Mouse (Mus musculus) kidney, embryonic 15.5 days (tissue): ENCODE measurements around the gene Cryz. TPM values are rescaled to one million over a fixed set of nuclear protein-coding genes. Genes with fewer than 3 reads are reported as not detected.
A peak's percentile ranks its signal among the peaks of the same experiment; 100 is the strongest.

Experiments
- ATAC-seq: fragments of 200-750 bp; cut with Nextera tagmentation; replicated peaks from 2 replicates; pipeline ENCODE4 v1.8.0; 2017; ENCODE audit warnings: moderate TSS enrichment; ENCODE audit not compliant: low FRiP score
- H3K27ac ChIP-seq: fragments of 300-500 bp; sonication (generic); 2 replicates; pipeline ENCODE4 v1.5.1; 2015; ENCODE audit warnings: mild to moderate bottlenecking, inconsistent platforms
- H3K27me3 ChIP-seq: fragments of 300-500 bp; sonication (generic); 2 replicates; pipeline ENCODE4 v1.6.1; 2015; ENCODE audit warnings: inconsistent platforms
- H3K36me3 ChIP-seq: fragments of 300-500 bp; sonication (generic); 2 replicates; pipeline ENCODE4 v1.6.1; 2015; ENCODE audit warnings: inconsistent platforms
- H3K4me1 ChIP-seq: fragments of 300-500 bp; sonication (generic); 2 replicates; pipeline ENCODE4 v1.6.1; 2015; ENCODE audit warnings: inconsistent platforms
- H3K4me2 ChIP-seq: fragments of 300-500 bp; sonication (generic); 2 replicates; pipeline ENCODE4 v1.6.1; 2015; ENCODE audit warnings: moderate library complexity, mild to moderate bottlenecking, inconsistent platforms
- H3K4me3 ChIP-seq: fragments of 300-500 bp; sonication (generic); replicated peaks from 2 replicates; pipeline ENCODE4 v1.5.1; 2015; ENCODE audit warnings: mild to moderate bottlenecking, inconsistent platforms
- H3K9ac ChIP-seq: fragments of 300-500 bp; sonication (generic); 2 replicates; pipeline ENCODE4 v1.6.1; 2015; ENCODE audit warnings: mild to moderate bottlenecking, inconsistent platforms
- H3K9me3 ChIP-seq: fragments of 300-500 bp; sonication (generic); replicated peaks from 2 replicates; pipeline ENCODE4 v1.6.1; 2016; ENCODE audit warnings: inconsistent platforms
- WGBS: fragments of 180-500 bp; shearing (Covaris S2); methylation state at CpG from one replicate; pipeline ENCODE4 v1.1.7; 2015; ENCODE audit warnings: mixed read lengths; 5-methylcytosine and 5-hydroxymethylcytosine counted together
- polyA plus RNA-seq: library from polyadenylated mRNA; unstranded; fragments of >200 nt; fragmentation: Nextera tagmentation; extraction: Ambion mirVana; gene quantifications from 2 replicates; pipeline ENCODE4 v1.2.1, GENCODE M21; 2015

The Cryz gene
- polyA plus RNA-seq, 1 experiment from 2014 or later = 36.2 TPM

DNA sequence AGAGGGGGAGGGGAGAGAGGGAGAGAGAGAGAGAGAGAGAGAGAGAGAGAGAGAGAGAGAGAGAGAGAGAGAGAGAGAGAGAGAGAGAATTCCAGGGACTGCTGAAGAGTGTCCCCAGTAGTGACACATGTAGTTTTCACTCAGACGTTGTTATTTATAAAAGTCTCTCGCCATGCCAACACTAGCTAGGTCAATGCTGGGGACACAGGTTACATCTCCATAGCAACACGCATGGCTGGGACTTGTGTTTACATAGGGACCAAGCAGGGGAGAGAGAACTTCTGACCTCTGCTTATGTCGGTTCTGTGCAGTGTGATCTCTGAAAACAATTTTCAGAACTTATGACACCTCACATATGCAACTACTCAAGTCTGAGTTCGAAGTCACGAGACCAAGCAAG lies 57.8 kb downstream of the Cryz start:
- no peaks in the 10 kb centered on the region for H3K9me3 ChIP-seq
- H3K27me3 ChIP-seq = peaks cover 37% of the 10 kb centered on the region
- no peaks in the 10 kb centered on the region for H3K36me3 ChIP-seq
- 47% methylated on average over 6 of the region's 6 CpGs for WGBS
- no peak overlapping the region for H3K4me3 ChIP-seq
- no peak overlapping the region for H3K9ac ChIP-seq
- ATAC-seq = no peak; the same call in 1 of the 2 replicates
- H3K27ac ChIP-seq = no peak overlapping the region
- H3K4me1 ChIP-seq = 0 out of 2 replicates have a peak, but pooled peaks cover 4% of the 10 kb centered on the region
- H3K4me2 ChIP-seq = no peak overlapping the region

DNA sequence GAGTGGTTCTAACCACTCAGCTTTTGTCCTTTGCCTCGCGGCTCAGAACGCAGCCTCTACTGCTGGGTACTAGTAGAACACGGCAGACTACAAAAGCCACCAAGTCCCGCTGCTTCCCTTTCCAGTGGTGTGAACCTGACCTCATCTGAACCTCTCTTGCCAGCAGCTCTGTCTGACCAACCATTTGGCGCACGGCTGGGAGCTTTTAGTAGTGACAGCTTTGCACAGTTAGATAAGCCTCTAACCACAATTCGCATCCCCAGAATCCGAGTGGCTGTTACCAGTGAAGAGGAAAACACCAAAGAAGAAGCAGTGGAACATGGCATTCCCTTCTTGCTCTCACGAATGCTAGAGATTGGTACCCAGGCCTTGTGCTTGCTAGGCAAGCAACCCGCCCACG lies 58.4 kb downstream of the Cryz start:
- no peak for ATAC-seq
- H3K4me3 ChIP-seq = no peak overlapping the region
- H3K9me3 ChIP-seq = no peaks in the 10 kb centered on the region
- H3K36me3 ChIP-seq = no peaks in the 10 kb centered on the region
- H3K27ac ChIP-seq = no peak overlapping the region
- 67% methylated on average over 12 of the region's 12 CpGs for WGBS
- no peak overlapping the region for H3K9ac ChIP-seq
- H3K4me1 ChIP-seq = 0 out of 2 replicates have a peak, but pooled peaks cover 4% of the 10 kb centered on the region
- peaks cover 31% of the 10 kb centered on the region for H3K27me3 ChIP-seq
- H3K4me2 ChIP-seq = no peak overlapping the region

GRCm38 (mm10) chr3:154655711-154656110 lies 59.2 kb downstream of the Cryz start:
- H3K36me3 ChIP-seq = no peaks in the 10 kb centered on the region
- 85% methylated on average over 5 of the region's 5 CpGs for WGBS
- no peaks in the 10 kb centered on the region for H3K9me3 ChIP-seq
- no peak overlapping the region for H3K4me3 ChIP-seq
- H3K9ac ChIP-seq = no peak overlapping the region
- H3K4me2 ChIP-seq = no peak overlapping the region
- ATAC-seq = no peak
- H3K4me1 ChIP-seq = 0 out of 2 replicates have a peak, but pooled peaks cover 4% of the 10 kb centered on the region
- H3K27me3 ChIP-seq = peaks cover 29% of the 10 kb centered on the region
- no peak overlapping the region for H3K27ac ChIP-seq

- peak within 1 kb of the TSS; percentile 73 for H3K4me2 ChIP-seq
- H3K36me3 ChIP-seq = no peaks in the 10 kb centered on the region
- no peak for ATAC-seq
- peak within 1 kb of the TSS; percentile 40 for H3K4me3 ChIP-seq
- H3K4me1 ChIP-seq = peaks cover 13% of the 10 kb centered on the region
- 37% methylated on average over 5 of the region's 7 CpGs for WGBS
- H3K9me3 ChIP-seq = no peaks in the 10 kb centered on the region
- H3K27ac ChIP-seq = no peak within 1 kb of the TSS
- peaks cover 53% of the 10 kb centered on the region for H3K27me3 ChIP-seq
- H3K9ac ChIP-seq = peak within 1 kb of the TSS; percentile 17; the same call in 1 of the 2 replicates
Observed at GRCm38 (mm10) chr3:154663545-154663944, 67.0 kb downstream of the Cryz start, which contains the start of gene Erich3. TSS of gene Erich3 (plus strand) at chr3:154663859.

DNA sequence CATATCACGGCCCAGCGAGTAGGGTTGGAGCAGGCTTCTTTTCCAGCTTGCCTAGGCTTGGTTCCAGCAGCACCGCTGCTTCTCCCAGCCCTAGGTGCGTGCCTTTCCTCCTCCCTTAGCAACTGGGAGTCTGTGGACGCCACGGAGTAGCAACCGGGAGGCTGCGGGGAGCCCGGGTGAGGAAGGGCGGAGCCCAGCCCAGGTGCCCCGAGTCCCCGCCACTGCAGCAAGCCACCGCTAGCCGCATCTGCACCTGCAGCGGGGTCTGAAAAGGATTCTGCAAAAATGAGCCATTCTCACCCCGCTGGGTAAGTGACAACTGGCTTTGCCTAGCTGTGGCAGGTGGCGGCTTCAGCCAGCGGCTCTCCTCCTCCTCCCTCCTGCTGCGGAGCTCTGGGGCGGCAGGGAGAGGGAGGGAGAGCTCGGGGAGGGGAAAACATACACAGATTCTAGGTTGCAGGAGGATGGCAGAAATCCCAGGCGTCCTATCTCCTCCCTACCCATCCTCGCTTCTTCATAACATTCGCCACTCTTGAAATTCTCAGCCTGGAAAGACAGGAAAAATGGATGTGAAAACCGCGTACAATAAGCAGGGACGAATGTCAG lies 67.6 kb downstream of the Cryz start:
- 4% methylated on average over 24 of the region's 27 CpGs for WGBS
- peak overlapping the region; percentile 40 for H3K4me3 ChIP-seq
- peak overlapping the region; percentile 73 for H3K4me2 ChIP-seq
- peak overlapping the region; percentile 17; the same call in 1 of the 2 replicates for H3K9ac ChIP-seq
- no peaks in the 10 kb centered on the region for H3K36me3 ChIP-seq
- peak; percentile 82 for ATAC-seq
- peaks cover 13% of the 10 kb centered on the region for H3K4me1 ChIP-seq
- H3K27ac ChIP-seq = no peak overlapping the region
- peaks cover 53% of the 10 kb centered on the region for H3K27me3 ChIP-seq
- H3K9me3 ChIP-seq = no peaks in the 10 kb centered on the region

- Histone ChIP-seq H3K4me1 (peaks cover 13% of the 10 kb centered on the region), H3K36me3 (no peaks in the 10 kb centered on the region), H3K9me3 (no peaks in the 10 kb centered on the region), H3K9ac (no peak overlapping the region), H3K4me3 (0 out of 2 replicates have a peak overlapping the region, but pooled peaks have one; percentile 40), H3K27me3 (peaks cover 53% of the 10 kb centered on the region), H3K27ac (no peak overlapping the region), H3K4me2 (peak overlapping the region; percentile 73)
- WGBS = 47% methylated on average over 4 of the region's 4 CpGs
- no peak for ATAC-seq
Observed at GRCm38 (mm10) chr3:154664636-154665035, 68.1 kb downstream of the Cryz start.

GRCm38 (mm10) chr3:154668485-154668884 lies 72.0 kb downstream of the Cryz start:
- H3K4me3 ChIP-seq = no peak overlapping the region
- H3K4me1 ChIP-seq = peaks cover 9% of the 10 kb centered on the region
- no peak for ATAC-seq
- 91% methylated on average over 3 of the region's 3 CpGs for WGBS
- H3K9ac ChIP-seq = no peak overlapping the region
- no peaks in the 10 kb centered on the region for H3K36me3 ChIP-seq
- H3K27me3 ChIP-seq = peaks cover 36% of the 10 kb centered on the region
- no peak overlapping the region for H3K4me2 ChIP-seq
- no peak overlapping the region for H3K27ac ChIP-seq
- no peaks in the 10 kb centered on the region for H3K9me3 ChIP-seq

- Histone ChIP-seq H3K4me3 (no peak overlapping the region), H3K27ac (no peak overlapping the region), H3K4me2 (no peak overlapping the region), H3K36me3 (no peaks in the 10 kb centered on the region), H3K27me3 (peaks cover 15% of the 10 kb centered on the region), H3K9ac (no peak overlapping the region), H3K9me3 (no peaks in the 10 kb centered on the region), H3K4me1 (0 out of 2 replicates have a peak, but pooled peaks cover 3% of the 10 kb centered on the region)
- 82% methylated on average over 6 of the region's 6 CpGs for WGBS
- ATAC-seq = no peak
Observed at GRCm38 (mm10) chr3:154670584-154670983, 74.1 kb downstream of the Cryz start.

- H3K36me3 ChIP-seq = no peaks in the 10 kb centered on the region
- 67% methylated on average over 5 of the region's 5 CpGs for WGBS
- H3K4me2 ChIP-seq = no peak overlapping the region
- no peak for ATAC-seq
- H3K27ac ChIP-seq = no peak overlapping the region
- peaks cover 12% of the 10 kb centered on the region; the same call in 1 of the 2 replicates for H3K27me3 ChIP-seq
- H3K9me3 ChIP-seq = no peaks in the 10 kb centered on the region
- H3K4me3 ChIP-seq = no peak overlapping the region
- 0 out of 2 replicates have a peak, but pooled peaks cover 3% of the 10 kb centered on the region for H3K4me1 ChIP-seq
- no peak overlapping the region for H3K9ac ChIP-seq
Observed at GRCm38 (mm10) chr3:154671013-154671412, 74.5 kb downstream of the Cryz start.

Other genes starting within 250 kb of the Cryz start
- gene Tyw3, start 393 bp downstream of the Cryz start, polyA plus RNA-seq = 13.8 and 15.8 TPM in 2 replicates
- 0.10 TPM in 1 of 2 replicates, not detected in the other for gene Erich3, start 67.1 kb downstream of the Cryz start, polyA plus RNA-seq